Mouse (Mus musculus): ENCODE data around the gene Nob1. TPM values are rescaled to one million over a fixed set of nuclear protein-coding genes. Genes with fewer than 3 reads are reported as not detected.

The Nob1 gene
- 10 to 100 TPM; 73.7 to 83.7 TPM for total RNA-seq (2023)

DNA sequence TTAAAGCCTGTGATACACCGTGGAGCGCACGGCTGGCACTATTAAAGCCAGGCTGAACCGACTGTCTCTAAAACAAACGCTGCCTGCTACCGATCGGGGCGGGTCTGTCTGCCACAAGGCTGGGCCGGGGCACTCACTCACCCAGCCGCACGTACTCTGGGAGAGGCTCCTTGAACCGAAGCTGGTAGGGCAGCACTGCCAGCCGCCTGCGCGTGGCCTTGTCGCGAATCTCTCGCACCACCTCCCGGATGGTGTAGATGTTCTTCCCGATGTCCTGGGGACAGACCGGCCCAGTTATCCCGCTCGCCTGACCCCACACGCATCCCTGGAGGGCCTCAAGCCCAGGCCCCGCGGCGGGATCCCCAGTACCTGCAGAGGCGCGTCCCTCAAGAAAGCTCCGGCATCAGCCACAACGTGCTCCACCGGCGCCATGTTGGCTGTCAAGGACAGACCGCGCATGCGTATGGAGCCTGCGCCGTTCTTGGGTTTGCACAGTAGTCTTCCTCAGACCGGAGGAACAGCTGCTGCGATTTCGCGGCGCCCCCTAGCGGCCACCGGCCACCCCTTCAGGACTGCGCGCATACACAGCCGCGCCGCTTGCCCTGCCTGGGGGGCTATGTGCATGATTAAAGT is at the start of gene Nob1:
Gene Nob1, minus strand, starts transcription at position 455 of the 633 bp plus-strand sequence.

DNA sequence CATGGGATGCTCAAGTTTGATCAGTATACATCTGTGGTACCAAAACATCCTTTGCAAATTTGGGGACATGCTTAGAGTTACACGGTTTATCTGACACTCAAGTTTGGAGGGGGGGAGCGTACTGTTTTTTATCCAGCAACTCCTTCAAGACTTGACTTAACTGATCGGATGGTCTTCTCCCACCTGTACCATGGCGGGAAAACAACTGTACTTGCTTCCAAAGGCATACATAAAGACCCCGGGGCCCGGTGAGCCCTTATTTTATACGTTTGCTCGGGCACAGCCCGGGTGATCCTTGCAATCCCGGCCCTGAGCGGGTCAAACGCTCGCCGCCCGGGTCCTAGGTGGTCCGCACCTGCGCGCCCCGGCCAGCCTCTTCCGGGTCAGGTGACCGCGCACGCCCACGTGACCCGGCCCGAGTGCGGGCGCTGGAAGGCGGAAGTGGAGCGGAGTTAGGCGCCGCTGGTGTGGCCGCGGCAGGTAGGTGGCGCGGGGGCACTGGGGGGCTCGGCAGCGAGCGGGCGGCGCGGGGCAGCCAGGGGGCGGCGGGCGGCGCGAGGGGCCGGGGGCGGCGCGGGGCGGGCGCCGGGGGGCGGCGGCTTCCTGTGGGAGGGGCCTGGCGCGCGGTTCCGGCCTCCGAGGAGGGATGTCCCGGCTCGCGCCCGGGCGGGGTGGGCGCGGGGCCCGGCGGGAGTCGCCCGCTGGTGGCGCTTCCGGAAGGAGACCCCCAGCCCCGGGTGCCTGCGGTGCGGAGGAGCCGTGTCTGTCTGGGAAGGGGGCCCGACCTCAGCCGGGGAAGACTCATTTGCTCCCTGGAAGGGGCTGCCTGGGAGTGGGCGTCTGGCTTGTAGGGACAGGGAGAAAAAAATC is 11.3 kb upstream of the Nob1 start, which contains the start of gene Wwp2:
Gene Wwp2, plus strand, starts transcription at position 404 of the 870 bp plus-strand sequence.

DNA sequence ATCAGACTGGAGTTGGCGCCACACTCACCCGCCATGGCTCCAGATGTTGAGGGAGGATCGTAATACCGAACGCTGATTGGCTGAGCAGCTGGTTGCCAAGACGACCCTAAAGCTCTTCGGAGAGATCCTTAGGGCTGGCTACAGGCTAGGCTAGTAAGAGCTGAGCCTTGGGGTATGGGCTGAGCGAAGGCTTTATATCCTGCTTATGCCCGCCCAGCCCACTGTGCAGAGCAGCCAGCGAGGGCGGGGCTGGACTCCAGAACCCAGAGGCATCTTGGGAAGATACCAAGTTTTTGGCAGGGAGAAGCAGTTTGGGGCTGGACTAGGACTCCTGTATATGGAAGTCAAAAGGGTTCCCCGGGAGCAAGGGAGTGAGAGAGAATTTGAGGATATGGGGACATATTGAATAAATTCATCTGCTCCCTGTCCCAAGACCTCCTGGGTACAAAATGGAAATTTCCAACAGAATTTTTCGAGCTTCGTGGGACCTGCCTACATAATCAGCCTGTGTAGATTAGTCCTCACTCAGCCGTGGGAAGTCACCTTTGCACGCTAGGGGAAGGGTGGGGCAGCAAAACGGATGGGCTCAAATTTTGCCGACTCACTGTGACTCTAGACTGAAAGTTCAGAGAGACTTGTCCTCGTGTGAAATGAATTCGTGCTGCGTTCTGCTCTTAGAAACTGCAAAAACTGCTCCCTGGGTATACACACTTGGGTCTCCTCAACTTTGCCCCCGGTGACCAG is 21.6 kb downstream of the Nob1 start, which contains the start of gene Nqo1:
Gene Nqo1, minus strand, starts transcription at position 169 of the 744 bp plus-strand sequence.

Other genes with a start within 250 kb of the Nob1 start
- 10 to 100 TPM; 57.6 to 62.0 TPM for gene Nfat5, start 131.6 kb downstream of the Nob1 start, total RNA-seq (2023)
- gene Nqo1, start 21.8 kb downstream of the Nob1 start, total RNA-seq (2023): under 1 TPM; 0.58 to 0.86 TPM
- gene Wwp2, start 11.3 kb upstream of the Nob1 start, total RNA-seq (2023): 100 to 1,000 TPM in 1 of 2 experiments, 10 to 100 TPM in 1; 88.7 to 103 TPM
- 10 to 100 TPM; 50.9 to 53.0 TPM for gene Psmd7, start 163.4 kb upstream of the Nob1 start, total RNA-seq (2023)

Data from T-cell, adult 66 days (primary cell).